9 mouse cellular contexts compared by ENCODE assay signal in the genomic region with DNA sequence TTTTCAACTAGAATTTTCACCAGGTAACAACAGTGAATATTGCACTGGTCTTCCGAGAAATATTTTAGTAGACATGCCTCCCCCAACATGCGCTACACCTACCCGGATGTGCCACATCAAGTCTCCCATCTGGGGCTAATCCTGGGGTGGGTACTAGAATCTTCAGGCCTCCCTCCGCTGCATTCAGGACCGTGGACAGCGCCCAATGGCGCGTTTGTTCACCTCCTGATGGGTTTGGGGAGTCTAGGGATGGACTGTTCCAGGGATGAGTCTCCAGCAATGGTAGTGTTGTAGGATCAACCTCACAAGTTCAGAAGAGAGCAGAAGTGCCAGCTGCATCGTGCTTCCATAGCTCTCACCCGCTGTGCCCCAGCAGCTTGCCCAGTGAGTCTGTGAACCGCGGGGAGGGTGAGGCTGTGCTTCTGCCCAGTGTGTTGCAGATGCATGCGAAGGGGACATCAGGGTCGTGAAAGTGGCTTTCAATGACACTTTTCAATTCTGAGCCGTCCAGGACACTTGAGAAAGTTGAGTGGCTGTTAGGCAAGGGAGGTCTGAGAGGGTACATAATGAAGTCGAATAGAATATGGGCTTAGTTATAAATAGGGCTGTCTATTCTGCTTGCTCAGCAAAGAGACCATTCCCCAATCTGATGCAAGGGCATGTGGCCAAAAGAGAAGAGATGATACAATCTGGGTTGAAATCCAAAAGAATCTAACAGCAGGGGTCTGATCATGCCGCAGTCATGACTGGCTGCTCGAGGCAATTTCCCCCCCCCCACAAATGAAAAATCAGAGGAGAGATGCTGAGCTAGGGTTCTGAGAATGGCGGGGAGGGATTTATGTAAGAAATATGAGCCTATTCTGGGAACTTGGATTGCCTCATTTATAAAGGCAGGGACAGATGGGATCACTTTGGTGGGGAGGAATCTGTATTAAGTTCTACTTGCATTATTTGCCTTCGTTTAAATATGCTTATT.
DNase-seq lines count a peak whose midpoint lies in the region; ATAC-seq lines count a peak whose summit lies in the region.
"Had no signal": no experiment of that assay in that cellular context is flagged by ENCODE, and none has a peak within 500 bp of the region (broad histone marks: within the 10 kb centered on the region; RNA-seq: fewer than 3 reads in every experiment).

No protein-coding gene starts in this region.

- no peak overlapping the region for H3K27ac ChIP-seq in hindbrain, embryonic 16.5 days (ENCODE audit: low read depth, low read length)

- peaks cover 3% of the 10 kb centered on the region; the same call in 1 of the 2 replicates for H3K4me1 ChIP-seq in hindbrain, embryonic 16.5 days (ENCODE audit: control insufficient read depth, insufficient read depth, low read depth, low read length)

- no peaks in the 10 kb centered on the region for H3K9me3 ChIP-seq in hindbrain, embryonic 16.5 days (ENCODE audit: control insufficient read depth, low read length)

- H3K36me3 ChIP-seq in hindbrain, embryonic 16.5 days (ENCODE audit: control insufficient read depth, insufficient read depth, low read length), result no peaks in the 10 kb centered on the region

- DNase-seq in kidney, postnatal 10 days, result peak; percentile 55
- no peak for DNase-seq in kidney, postnatal 25 days
- DNase-seq in ES-CJ7 (ENCODE audit: low read depth, low spot score), result peak; percentile 50
- peak; percentile 69 for DNase-seq in embryo, embryonic 10 days (ENCODE audit: low spot score)
- no peak for DNase-seq in thymus, postnatal 36 days
- DNase-seq in heart, adult 9 months (ENCODE audit: low spot score in 2 of 2), result no peak
- DNase-seq in right cerebral cortex, adult 2 months (ENCODE audit: low spot score in 2 of 2), result no peak

- no peaks in the 10 kb centered on the region for H3K27me3 ChIP-seq in hindbrain, embryonic 16.5 days (replicated peaks; ENCODE audit: control insufficient read depth, insufficient read depth, low read length)

- no peak overlapping the region for H3K9ac ChIP-seq in hindbrain, embryonic 16.5 days (ENCODE audit: low read depth, low read length)

- WGBS in hindbrain, embryonic 16.5 days, result 48% methylated on average over 20 of the region's 20 CpGs

- H3K4me3 ChIP-seq in hindbrain, embryonic 16.5 days (ENCODE audit: low read length), result no peak overlapping the region

- ATAC-seq in hindbrain, embryonic 16.5 days, result peak; percentile 50; the same call in 1 of the 2 replicates

- no peak overlapping the region for H3K4me2 ChIP-seq in hindbrain, embryonic 16.5 days (ENCODE audit: low read length)
- H3K4me2 ChIP-seq: heart, embryonic 11.5 days had no signal

Comparison
In these comparisons a context has a peak if more than half of its experiments do, and no peak if none do; other contexts are left out.
1. DNase-seq: peak in kidney, postnatal 10 days (single experiment), ES-CJ7 (single experiment) and embryo, embryonic 10 days (single experiment); none in kidney, postnatal 25 days (0 of 2), thymus, postnatal 36 days (0 of 2), heart, adult 9 months (0 of 2) and right cerebral cortex, adult 2 months (0 of 2).